Mouse (Mus musculus): ENCODE results near the gene Cdiptos.

Gene Cdiptos

DNA sequence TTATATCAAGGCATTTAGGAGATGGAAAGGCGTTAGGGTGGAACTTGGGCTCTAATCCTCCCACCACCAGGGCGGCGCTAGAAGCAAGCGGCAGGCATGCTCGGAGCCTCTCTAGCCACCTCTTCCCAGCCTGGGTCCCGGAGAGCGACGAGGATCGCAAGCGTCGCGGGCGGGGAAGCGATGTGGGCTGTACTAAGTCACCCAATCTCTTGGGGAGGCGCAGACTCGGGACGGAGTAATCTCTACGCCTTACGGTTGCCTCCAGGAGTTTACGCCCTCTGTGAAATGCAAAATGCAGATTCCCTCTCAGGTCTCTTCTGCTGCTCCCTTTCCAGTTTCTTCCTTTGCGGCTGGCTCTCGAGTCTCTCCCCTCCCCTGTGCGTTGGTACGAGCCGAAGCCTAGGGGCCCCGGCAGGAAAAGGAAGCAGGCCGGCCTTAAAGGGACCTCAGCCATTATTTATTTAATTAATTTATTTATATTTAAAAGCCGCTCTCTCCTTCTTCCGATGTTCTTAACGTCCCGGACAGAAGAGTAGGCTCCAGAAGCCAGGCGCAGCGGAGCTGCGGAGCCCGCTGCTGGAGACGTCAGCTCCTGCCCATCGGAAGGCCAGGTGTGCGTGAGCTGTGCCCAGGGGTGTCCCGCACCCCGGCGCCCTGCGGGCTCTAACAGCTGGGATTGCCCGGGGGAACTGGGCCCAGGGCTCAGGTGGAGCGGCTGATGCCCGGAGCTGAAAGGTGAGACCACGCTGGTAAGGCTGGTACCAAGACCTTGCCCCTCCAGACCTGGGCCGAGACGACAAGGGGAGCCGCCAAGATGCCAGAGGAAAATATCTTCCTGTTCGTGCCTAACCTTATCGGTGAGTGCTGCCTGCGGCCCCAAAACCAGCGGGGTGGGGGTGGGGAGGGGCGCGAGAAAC lies at the start of gene Cdiptos:
Cdiptos (minus strand) TSS at position 149 of the 917 bp plus-strand sequence.
- DNase-seq (ENCODE audit: low spot score in 2 of 2): peak; percentile 86 to 96

DNA sequence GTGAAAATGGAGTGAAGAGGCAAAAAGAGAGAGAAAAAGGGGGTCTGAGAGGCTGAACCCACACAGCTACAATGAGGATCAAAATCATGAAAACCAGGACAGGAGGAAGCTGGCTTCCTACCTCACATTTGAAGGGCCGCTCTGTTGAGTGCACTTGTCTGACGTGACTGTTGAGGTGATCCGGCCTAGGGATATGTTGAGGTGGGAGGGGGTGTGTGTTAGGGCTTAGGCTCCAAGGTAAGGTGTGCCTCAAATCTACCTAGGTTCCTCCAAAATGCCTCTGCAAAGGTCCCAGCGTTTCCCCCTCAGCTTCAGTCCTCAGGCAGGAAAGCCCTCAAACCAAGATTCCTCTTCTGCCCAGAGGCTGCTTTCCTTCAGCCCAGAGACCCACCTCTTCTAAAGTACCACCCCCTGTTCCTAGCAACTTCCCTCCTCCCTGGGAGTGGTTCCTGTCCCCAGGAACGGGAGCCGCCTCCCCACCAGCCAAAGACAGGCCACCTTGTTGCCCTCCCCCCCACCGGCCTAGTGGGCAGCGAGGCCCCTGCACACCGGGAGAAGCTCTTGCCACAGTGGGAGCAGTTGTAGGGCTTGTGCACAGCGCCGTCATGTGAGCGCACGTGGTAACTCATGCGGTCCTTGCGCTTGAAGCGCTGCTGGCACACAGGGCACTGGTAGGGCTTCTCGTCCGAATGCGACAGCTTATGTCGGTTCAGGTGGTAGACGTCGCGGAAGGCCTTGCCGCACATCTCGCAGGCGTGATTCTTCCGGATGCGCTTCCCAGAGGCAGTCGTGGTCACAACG lies 49.1 kb upstream of the Cdiptos start:
- peak in 1 of 2 experiments; percentile 84 for DNase-seq (ENCODE audit: low spot score in 2 of 2)

DNA sequence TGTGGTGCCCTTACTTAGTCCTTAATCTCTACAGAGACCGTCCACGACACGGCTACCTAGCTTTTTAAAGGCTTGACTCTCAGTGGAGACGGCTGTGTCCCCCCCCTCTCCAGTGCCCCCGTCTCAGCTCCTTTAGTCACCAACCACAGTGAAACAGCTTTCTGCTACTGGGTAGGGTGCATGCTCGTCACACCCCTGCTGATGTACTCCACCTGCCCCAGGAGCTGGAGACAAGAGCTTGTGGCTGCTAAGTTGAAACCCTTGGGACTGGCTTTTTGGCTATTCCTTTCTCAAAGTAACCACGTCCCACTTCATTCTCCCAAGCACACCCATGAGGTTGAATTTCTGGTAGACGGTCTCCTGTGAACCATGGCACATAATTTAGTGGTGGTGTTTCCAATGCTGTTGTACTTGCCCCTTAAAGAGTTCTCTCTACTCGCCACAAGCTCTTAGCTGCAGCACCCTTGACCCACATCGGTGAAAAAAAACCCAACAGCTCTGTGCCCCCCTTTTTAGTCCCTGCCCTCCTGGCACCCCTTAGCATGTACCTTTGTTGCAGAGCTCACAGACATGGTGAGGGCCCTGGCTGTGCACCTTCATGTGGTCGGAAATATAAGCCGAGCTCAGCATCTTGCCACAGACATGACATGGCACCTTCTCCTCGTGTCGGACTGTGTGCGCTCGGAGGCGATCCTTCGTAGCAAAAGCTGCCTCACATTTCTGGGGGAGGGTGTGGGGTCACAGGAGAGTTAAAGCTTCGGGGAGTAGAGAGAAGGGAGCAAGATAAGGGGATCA lies 48.2 kb upstream of the Cdiptos start:
- no peak for DNase-seq (ENCODE audit: low spot score in 2 of 2)

DNA sequence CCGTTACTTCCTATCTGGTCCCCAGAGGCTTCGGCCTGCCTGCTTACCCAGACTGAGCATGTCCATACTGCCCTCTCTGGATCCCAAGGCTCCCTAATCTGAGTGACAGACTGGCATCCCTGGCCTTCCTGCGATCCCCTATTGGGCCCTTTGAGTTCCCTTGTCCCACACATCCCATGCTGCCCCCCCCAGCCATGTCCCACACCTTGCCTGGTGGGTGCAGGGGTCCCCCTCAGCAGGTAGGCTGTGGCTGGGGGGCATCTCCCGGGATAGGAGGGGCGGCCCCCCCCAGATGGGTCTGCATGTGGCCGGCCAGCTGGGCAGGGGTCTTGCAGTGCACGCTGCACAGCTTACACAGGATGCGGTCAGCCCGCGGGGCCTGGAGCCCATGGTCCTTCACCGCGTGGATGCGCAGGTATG lies 47.4 kb upstream of the Cdiptos start:
- no peak for DNase-seq (ENCODE audit: low spot score in 2 of 2)

DNA sequence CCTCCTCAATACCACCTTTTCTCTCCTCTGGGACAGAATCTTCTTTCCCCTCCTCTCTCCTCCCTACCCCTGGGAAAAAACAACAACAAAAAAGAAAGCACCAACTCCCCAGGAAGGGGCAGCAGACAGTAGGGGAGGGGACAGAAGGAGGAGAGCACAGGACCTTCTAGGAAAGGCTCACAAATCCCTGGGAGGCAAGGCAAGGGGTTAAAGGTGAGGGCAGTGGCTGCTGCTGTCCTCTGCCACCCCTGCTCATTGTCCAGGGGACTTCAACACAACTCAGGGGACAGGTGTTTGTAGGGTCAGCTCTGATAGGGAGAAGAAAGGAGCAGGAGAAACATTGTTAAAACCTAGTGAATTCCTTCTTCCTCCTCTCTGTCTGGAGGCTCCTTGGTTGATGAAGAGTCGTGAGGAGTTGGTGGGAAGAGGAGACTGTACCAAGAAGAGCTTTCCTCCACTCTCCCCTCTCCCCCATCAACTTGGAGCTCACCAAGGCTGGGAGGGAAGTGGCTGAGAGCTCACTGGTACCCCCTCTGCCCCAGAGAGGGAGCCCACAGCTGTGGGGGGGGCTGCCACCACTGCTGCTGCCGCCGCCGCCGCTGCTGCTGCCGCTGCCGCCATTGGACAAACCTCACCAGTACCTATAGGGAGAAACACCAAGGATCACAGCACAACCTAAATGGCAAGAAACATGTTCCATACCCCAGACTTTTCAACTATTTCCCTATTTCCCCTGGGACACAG lies 46.8 kb upstream of the Cdiptos start:
- DNase-seq (ENCODE audit: low spot score in 2 of 2): no peak

DNA sequence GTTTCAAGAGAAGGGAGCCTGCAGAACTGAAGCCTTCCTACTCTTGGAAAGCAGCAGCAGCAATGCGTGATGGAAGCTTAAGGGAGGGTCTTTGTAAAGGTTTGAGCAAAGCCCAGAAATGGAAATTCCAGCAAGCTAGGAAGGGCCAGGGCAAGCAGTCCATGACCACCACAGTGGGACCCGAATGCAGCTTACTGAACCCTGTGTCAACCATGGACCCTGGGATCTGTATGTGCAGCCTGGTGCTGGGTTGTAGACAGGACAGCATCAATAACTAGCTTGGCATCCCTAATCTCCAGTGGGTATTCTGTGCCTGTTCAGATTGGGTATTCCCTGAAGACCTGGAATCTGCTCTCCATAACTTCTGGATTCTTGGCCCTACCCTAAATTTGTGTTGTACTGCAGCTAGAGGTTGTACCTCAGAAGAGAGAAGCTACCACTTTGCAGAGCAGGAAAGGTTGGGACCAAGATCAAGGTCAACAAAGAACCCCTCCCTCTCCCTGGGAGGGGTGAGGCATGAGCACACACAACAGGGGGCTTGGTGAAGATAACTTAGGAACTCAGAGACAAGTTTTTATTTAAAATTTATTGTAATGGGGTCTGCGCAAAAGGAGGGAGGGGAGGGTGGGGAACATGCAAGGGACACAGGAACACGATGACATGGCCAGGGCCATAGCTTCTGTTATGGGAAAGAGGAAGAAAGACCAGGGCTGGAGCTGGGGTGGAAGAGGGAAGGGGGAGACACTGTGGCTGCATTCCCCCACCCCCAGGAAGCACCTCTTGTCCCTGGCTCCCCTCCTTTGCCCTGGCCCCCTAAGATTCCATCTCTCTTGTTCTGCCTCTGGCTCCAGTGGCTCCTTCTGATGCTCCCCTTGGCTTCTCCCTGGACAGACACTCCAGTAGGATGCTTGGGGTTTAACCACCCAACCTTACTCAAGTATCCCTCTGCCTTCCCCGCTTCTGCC lies 45.9 kb upstream of the Cdiptos start:
- no peak for DNase-seq (ENCODE audit: low spot score in 2 of 2)

DNA sequence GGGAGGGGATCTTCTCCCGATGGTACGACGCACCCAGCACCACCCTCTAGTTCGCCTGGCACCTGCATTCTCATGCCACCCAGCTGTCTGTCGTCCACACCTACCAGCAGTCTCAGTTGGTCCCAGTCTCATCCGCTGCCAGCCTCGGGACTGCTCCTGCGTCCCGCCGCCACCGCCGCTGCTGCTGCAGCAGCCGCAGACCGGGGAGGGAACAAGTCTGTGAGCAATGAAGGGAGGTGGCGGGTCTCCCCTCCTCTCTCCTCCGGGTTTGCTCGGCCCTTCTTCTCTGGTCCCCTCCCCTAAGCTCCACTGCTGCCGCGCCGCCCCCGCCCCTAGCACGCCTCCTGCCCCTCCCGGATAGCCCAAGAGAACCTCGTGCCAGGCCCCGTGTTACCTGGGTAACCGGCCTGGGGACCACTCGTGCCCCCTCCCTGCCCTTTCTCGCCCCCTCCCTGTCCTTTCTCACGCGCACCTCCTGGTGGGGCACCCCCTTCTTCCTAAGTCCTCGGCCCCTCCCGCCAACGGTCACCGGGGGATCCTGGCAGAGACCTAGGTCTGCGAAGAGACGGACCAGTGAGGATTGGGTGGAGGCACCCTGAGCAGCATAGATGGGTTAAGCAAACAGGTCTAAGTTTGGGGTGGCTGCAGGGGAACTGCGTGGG lies 45.1 kb upstream of the Cdiptos start, which contains the start of the genes Gm42742 and Prrt2:
Gm42742 (minus strand) TSS at position 197 of the 662 bp plus-strand sequence.
Prrt2 (minus strand) TSS at position 311 of the 662 bp plus-strand sequence.
- DNase-seq (ENCODE audit: low spot score in 2 of 2): peak in 1 of 2 experiments; percentile 74

DNA sequence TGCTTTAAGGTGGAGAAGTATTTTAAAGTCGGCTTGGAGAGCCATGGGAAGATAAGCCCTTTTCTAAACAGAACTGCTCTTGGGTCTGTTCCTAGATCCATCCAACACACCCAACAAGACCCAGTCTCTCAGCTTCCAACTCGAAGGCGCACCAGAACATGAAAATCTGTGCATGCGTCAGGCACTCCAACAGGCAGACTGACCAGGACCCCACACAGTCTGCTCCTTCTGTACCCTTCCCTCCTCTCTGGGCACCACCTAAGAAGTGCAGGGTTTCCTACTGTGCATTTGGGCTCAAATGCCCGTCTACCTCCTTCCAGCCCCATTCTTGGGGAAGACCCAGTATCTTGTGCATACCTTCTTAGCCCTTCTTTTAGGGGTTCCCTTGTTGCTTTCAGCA lies 44.6 kb upstream of the Cdiptos start:
- no peak for DNase-seq (ENCODE audit: low spot score in 2 of 2)

DNA sequence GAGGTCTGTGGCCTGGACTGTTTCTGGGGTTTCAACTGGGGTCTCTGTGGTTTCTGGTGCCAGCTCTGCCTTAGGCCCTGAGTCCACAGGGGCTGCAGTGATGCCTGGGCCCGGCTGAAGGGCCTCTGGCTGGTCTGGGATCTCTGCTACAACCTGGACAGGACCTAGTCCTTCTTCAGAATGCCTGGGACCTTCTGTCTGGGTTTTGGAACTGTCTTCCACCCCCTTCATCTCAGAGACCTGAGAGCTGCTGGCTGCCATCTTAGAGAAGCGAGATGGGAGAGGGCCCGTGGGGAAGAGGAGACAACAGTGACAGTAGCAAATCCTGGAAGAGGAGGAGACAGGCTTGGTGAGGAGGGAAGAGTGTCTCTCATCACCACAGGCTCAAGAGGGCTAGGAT lies 44.1 kb upstream of the Cdiptos start:
- DNase-seq (ENCODE audit: low spot score in 2 of 2): no peak

DNA sequence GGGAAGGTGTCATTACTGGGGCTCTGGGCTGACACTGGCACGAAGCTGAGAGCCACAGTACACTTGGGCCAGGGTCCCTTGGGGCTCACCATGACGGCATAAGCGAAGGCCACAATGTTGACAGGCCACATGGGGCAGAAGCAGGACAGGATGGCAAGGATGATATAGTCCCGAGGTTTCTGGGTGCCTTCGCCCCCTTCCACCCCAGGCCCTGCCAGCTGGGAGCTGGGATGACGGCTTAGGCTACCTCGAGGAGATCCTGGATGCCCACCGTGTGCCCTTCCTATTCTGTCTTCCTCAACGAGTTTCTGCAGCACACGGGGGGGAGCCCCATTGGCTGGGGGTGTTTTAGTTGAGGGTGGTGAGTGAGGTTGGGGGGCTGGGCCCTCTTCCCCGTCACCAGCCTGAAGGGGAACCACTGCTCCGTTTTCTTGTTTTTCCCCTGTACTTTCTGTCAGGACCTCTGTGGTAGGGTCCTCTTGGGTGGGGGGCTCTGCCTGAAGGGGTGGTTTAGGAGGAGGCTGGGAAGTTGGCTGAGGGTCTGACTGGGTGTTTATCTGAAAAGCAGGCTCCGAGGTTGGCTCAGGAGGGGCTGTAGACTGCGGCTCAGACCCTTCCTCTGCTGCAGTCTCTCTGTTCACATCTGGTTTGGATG lies 43.5 kb upstream of the Cdiptos start:
- no peak for DNase-seq (ENCODE audit: low spot score in 2 of 2)

DNA sequence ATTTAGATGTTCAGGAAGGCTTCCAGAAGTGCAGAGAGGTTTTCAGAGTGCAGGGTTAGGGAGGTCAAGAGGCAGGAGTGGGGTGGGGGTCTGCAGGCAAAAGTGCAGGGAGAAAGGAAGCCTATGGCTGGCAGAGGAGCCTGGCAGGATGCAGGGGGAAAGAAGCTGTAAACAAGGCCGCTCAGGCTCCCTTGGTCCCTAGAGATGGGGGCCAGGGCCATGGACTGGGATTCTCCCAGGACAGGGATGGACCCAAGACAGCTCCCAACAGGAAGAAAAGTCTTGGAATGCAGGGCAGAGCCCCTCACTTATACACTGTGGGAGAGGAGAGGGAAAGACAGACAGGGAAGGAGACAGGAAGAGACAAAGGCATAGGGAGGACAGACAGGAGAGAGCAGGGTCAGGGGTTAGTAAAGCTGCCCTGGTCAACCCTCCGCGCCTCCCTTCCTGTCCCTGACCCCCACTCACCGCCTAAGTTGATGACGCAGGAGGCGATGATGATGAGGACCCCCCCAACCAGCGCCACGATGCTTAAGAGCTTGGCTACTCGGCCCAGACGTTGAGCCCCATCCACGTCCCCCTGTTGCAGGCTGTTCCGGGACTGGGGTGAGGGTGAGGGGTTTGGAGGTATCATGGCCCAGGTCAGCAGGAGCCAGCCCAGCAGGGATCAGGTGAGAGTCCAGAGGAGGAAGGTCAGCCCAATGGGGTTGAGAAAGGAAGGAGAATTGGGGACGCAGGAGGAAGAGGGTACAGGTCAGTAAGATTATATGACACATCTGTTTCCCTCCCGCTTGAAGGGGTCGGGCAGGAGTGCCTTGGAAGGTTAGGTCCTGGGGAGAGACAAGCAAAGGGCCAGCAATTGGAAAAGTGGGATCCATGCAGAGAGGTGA lies 42.8 kb upstream of the Cdiptos start:
- no peak for DNase-seq (ENCODE audit: low spot score in 2 of 2)

DNA sequence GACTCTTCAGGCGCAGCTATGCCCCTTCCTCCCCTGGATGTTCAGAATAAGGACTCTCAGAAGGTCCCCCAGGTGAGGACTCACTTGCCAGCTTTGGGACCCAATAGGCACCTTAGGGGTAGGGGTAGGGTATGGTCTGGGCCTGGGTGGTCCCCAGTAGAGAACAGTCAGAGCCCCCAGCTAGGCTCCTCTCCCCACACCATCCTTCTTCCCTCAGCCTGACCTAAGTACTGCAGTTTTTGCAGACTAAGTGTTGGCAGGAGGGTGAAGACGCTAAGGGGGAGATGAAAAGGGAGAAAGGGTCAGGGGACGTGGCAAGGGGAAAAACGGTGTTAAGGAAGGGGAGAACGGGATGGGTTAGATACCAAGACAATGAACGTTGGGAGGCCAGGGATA lies 42.0 kb upstream of the Cdiptos start:
- DNase-seq (ENCODE audit: low spot score in 2 of 2): no peak

DNA sequence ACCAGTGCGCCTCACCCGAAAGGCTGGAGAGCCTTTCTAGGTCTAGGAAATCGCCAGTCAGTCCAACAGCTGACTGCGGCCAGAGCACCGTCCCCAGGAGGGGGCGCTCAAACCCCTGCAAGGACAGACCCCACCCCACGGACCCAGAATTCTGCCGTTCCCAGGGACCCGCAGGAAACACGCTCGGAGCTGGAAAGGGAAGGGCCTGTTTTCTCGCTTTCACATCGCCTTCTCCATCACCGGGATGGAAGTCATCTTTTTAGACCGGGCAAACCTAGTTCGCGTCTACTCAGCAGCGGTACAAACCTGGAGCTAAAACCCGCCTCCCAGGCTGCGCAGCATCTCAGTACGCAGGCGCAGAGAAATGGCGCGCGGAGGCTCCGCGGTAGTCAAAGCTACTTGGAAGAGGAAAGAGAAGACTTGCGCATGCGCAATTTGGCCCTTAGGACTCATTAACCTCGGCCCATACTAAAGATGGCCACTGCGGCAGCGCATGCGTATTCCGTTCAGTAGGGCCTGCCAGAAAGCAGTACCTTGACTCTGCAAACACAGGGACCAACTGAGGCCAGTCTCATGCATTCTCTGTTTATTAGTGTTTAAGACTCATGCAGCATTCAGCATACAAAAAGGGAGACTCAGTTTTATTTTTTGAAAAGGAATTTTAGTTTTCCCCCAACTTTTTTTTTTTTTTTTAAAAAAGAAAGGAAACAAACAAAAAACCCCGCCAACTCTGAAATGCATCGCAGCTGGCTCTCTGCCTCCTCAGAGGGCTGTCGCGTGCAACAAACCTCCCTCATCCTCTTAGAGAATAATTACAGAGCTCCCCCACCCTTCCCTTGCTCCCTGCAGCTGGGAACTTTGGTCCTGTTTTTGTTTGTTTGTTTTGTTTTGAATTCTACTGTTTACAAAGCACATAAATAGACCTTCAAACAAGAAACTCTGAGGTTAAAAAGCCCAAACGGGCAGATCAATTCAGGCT lies 41.4 kb upstream of the Cdiptos start, which contains the start of gene Pagr1a:
Pagr1a (minus strand) TSS at position 382 of the 979 bp plus-strand sequence.
- DNase-seq (ENCODE audit: low spot score in 2 of 2): peak; percentile 93 to 98

DNA sequence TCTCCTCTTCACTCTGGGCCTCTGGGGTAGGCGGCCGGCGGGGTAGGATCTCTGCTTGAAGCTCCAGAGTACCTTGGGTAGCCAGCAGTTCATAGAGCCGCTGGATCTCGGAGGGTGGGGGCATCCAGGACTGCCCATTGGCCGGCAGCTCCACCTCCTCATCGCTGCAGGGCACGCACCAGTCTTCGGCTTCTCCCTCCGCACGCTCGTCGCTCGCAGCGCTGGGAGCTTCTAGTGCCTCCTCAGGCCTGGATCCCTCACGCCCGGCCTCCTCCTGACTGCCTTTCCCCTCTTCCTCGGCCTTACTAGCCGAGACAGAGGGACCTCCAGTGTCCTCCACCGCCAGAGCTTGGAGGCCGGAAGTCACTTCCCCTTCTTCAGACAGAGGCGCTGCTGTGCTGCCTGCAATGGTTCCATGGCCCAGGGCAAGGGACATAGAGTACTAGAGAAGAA lies 40.6 kb upstream of the Cdiptos start:
- peak in 1 of 2 experiments; percentile 66 for DNase-seq (ENCODE audit: low spot score in 2 of 2)

DNA sequence TGATC lies 40.4 kb upstream of the Cdiptos start, which contains the start of gene Pagr1b:
Pagr1b (minus strand) TSS at position 4 of the 5 bp plus-strand sequence.
- DNase-seq (ENCODE audit: low spot score in 2 of 2): no peak

DNA sequence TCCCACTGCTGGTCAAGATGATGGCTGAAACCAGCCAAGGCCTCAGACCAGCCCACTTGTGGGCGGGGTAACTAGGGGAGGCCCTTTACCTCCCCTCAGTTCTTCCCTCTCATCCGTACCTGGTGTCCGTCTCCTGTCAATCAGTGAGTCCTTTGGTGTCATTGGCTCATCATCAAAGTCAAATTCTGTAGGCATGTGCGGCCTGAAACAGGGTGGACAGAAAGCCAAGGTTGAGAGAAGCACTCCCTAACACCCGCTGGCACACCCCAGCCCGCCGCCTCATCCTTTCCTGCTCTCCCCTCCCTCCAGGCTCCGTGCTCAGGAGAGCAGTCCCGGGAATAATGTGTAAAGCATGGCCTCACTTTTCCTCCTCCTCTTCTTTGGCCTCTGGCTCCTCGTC lies 40.2 kb upstream of the Cdiptos start:
- no peak for DNase-seq (ENCODE audit: low spot score in 2 of 2)

DNA sequence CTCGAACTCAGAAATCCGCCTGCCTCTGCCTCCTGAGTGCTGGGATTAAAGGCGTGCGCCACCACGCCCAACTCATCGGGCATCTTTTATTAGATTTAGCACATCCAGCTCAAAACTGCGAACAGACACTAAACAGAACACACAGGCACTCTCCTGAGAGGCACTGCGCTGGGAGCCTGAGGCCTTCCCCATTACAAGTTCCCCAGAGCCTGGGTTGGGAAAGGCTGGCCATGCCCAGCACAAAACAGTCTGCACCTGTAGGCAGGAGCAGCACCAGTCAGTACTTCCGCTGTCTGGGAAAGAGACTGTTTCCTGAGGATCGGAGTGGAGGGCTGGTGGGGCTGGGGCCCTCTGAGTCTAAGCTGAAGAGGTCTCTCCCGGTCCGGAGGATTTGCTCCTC lies 39.1 kb upstream of the Cdiptos start:
- no peak for DNase-seq (ENCODE audit: low spot score in 2 of 2)
